Mouse (Mus musculus) small intestine, adult 2 months (tissue): ENCODE data around the gene Rnf167. TPM values are rescaled to one million over a fixed set of nuclear protein-coding genes. Genes with fewer than 3 reads are reported as not detected.

ENCODE experiments used
- H3K27ac ChIP-seq: fragments of 200-500 bp; 2 replicates; pipeline ENCODE4 v1.5.1; 2012; ENCODE audit warnings: low read depth, low read length, control low read depth, inconsistent platforms; ENCODE audit not compliant: insufficient read depth
- H3K27me3 ChIP-seq: fragments of 200-500 bp; 2 replicates; pipeline ENCODE4 v1.6.1; 2012; ENCODE audit warnings: mild to moderate bottlenecking, moderate library complexity, low read length, inconsistent platforms; ENCODE audit not compliant: control insufficient read depth, insufficient read depth
- H3K36me3 ChIP-seq: fragments of 200-500 bp; 2 replicates; pipeline ENCODE4 v1.6.1; 2012; ENCODE audit warnings: mild to moderate bottlenecking, low read length, control low read depth, inconsistent platforms; ENCODE audit not compliant: control insufficient read depth, insufficient read depth
- H3K4me1 ChIP-seq: fragments of 200-500 bp; 2 replicates; pipeline ENCODE4 v1.6.1; 2012; ENCODE audit warnings: low read length, inconsistent platforms, mixed read lengths; ENCODE audit not compliant: control insufficient read depth, insufficient read depth, insufficient read length
- H3K4me3 ChIP-seq: fragments of 200-500 bp; 2 replicates; pipeline ENCODE4 v1.5.1; 2012; ENCODE audit warnings: low read depth, mild to moderate bottlenecking, control low read depth, inconsistent platforms, low read length, moderate library complexity
- CTCF ChIP-seq: fragments of 200-500 bp; IDR thresholded peaks from 2 replicates; pipeline ENCODE4 v1.5.1; 2012; ENCODE audit warnings: low read depth, mild to moderate bottlenecking, control low read depth, inconsistent platforms, low read length, moderate library complexity, mixed read lengths; ENCODE audit not compliant: insufficient replicate concordance, insufficient read length; ENCODE audit errors: extremely low read depth
- POLR2A ChIP-seq: fragments of 200-500 bp; IDR thresholded peaks from 2 replicates; pipeline ENCODE4 v1.6.1; 2012; ENCODE audit warnings: low read depth, mild to moderate bottlenecking, control low read depth, inconsistent platforms, low read length, moderate library complexity
- WGBS: fragments of 180-500 bp; shearing (Covaris S2); methylation state at CpG from one replicate; pipeline ENCODE4 v1.1.7; 2018; 5-methylcytosine and 5-hydroxymethylcytosine counted together
- polyA plus RNA-seq: library from polyadenylated mRNA; depleted of rRNA; stranded (reverse); fragments of >200 nt; gene quantifications from 2 replicates; pipeline ENCODE4 v1.2.3, GENCODE M21; 2012

Rnf167 gene
- polyA plus RNA-seq, 1 experiment: 114 TPM

DNA sequence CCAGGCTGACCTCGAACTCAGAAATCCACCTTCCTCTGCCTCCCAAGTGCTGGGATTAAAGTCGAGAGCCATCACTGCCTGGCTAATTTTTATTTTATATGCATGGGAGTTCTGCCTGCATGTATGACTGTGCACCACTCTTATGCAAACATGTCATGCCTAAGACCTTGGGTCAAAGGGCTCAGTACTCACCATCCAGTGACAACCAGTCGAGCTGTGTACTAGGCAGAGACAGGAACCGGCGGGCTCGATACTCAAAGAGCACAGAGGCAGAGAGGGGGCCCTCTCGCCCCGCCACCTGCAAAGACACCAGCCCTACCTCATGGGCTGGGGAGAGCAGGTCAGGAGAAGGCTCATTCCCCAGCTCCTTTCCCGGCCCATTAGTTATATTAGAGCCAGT is 31.1 kb downstream of the Rnf167 start:
- Histone ChIP-seq H3K4me1 (peaks cover 3% of the 10 kb centered on the region; the same call in 1 of the 2 replicates), H3K4me3 (no peak overlapping the region), H3K27me3 (no peaks in the 10 kb centered on the region), H3K27ac (no peak overlapping the region), H3K36me3 (peaks cover 83% of the 10 kb centered on the region)
- TF ChIP-seq POLR2A (no peak), CTCF (no peak)
- WGBS: 81% methylated on average over 9 of the region's 9 CpGs

DNA sequence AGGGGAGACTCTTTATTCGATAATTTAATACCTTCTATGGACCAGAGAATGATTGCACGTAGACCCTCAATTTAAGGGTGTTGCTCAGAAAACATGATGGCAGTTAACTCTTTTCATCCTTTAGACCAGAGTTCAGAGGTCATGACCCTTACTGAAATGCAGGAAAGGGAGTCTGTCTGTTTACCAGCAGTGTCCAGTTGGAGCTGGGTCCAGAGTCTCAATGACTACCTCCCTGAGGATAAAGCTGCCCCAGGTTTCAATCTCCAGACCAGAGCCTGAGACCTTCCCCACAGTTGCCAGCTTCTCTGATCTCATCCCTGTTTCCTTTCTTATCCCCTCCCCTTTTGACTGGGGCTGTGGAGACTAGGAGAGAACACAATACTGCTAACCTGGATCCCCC is 31.5 kb downstream of the Rnf167 start:
- 94% methylated on average over 2 of the region's 2 CpGs for WGBS
- TF ChIP-seq CTCF: no peak
- TF ChIP-seq POLR2A: no peak

GRCm38 (mm10) chr11:70679361-70679760 is 32.3 kb downstream of the Rnf167 start:
- Histone ChIP-seq H3K36me3 (peaks cover 84% of the 10 kb centered on the region), H3K27ac (no peak overlapping the region; the same call in 1 of the 2 replicates), H3K27me3 (no peaks in the 10 kb centered on the region), H3K4me1 (peaks cover 12% of the 10 kb centered on the region), H3K4me3 (no peak overlapping the region)
- 92% methylated on average over 8 of the region's 8 CpGs for WGBS
- no peak for TF ChIP-seq POLR2A
- no peak for TF ChIP-seq CTCF

More for the DNA sequence above, 31.5 kb downstream of the Rnf167 start:
- no peak overlapping the region for H3K27ac ChIP-seq
- H3K4me1 ChIP-seq: peaks cover 5% of the 10 kb centered on the region
- no peaks in the 10 kb centered on the region for H3K27me3 ChIP-seq
- no peak overlapping the region for H3K4me3 ChIP-seq
- H3K36me3 ChIP-seq: peaks cover 86% of the 10 kb centered on the region

GRCm38 (mm10) chr11:70679894-70680293 is 32.9 kb downstream of the Rnf167 start:
- TF ChIP-seq POLR2A: no peak
- no peak for TF ChIP-seq CTCF
- no peak overlapping the region for H3K4me3 ChIP-seq
- H3K27ac ChIP-seq: no peak overlapping the region
- peaks cover 82% of the 10 kb centered on the region for H3K36me3 ChIP-seq
- peaks cover 14% of the 10 kb centered on the region for H3K4me1 ChIP-seq
- 85% methylated on average over 8 of the region's 8 CpGs for WGBS
- no peaks in the 10 kb centered on the region for H3K27me3 ChIP-seq

- H3K4me1 ChIP-seq: peaks cover 22% of the 10 kb centered on the region
- no peak overlapping the region for H3K4me3 ChIP-seq
- peaks cover 78% of the 10 kb centered on the region for H3K36me3 ChIP-seq
- no peak overlapping the region for H3K27ac ChIP-seq
- WGBS: 85% methylated on average over 12 of the region's 12 CpGs
- TF ChIP-seq CTCF (no peak), POLR2A (no peak)
- no peaks in the 10 kb centered on the region for H3K27me3 ChIP-seq
These were observed 34.1 kb downstream of the Rnf167 start for GRCm38 (mm10) chr11:70681170-70681569.

DNA sequence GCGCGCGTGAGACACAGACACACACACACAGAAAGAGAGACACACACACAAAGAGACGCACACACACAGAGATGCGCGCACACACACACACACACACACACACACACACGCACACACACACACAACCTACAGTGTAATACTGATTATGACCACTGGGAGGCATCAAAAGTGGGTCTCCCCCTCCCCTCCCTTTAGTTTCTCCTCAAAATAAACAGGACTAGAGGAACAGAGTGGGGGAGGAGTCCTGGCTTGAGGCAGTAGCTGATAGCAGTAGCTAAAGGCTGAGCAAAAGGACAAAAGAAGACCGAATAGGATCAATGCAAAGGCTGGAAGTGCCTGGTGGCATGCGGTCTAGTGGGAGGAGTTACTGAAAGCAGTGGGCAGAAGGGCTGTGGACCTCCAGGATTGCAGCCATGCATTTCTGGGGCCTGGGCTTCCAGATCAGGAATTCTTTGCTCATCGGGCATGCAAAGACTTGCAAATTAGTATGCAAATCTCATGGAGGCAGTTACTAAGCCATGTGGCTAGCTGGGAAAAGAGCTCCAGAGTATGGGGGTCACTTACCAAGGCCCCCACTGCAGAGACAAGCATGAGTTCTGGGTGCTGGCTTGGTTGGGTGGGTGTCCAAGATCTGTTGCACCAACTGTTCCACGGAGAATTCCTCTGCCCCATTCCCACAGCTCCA is 35.0 kb downstream of the Rnf167 start:
- H3K27ac ChIP-seq: no peak overlapping the region
- H3K27me3 ChIP-seq: no peaks in the 10 kb centered on the region
- H3K4me1 ChIP-seq: peaks cover 27% of the 10 kb centered on the region
- H3K36me3 ChIP-seq: peaks cover 70% of the 10 kb centered on the region
- TF ChIP-seq CTCF (no peak; the same call in 1 of the 2 replicates), POLR2A (no peak)
- H3K4me3 ChIP-seq: no peak overlapping the region
- 70% methylated on average over 11 of the region's 11 CpGs for WGBS

DNA sequence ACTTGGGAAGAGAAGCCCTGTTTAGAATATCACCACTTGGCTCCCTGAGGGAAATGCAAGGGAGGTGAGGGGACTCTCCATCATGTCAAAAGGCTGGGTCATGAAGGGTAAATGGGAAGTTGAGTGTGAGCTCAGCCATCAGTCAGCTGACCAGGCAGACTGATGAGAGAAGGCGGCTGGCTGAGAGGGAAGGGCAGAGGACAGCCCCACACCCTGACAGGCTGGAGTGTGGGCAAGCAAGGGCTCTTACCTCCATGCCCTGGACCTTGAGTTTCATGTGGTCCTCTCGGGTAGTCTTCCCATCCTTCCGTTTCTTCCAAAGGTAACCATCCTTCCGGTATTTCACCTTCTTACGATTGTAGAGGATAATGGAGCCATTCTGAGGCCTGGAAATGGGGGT is 36.6 kb downstream of the Rnf167 start:
- Histone ChIP-seq H3K4me1 (peaks cover 31% of the 10 kb centered on the region), H3K27me3 (no peaks in the 10 kb centered on the region), H3K27ac (peak overlapping the region; percentile 95), H3K4me3 (no peak overlapping the region), H3K36me3 (peaks cover 59% of the 10 kb centered on the region)
- WGBS: 85% methylated on average over 5 of the region's 5 CpGs
- TF ChIP-seq POLR2A: no peak
